Mouse (Mus musculus) Patski (cell line): Measurements from ENCODE around the gene Mbnl2. TPM values are rescaled to one million over a fixed set of nuclear protein-coding genes. Genes with fewer than 3 reads are reported as not detected.

ENCODE experiments used
- ATAC-seq: fragments of 100-300 bp; one replicate; pipeline ENCODE4 v1.8.0; 2021
- CTCF ChIA-PET: fragments of 350-600 bp; sonication (Branson Sonifier 250); formaldehyde crosslinking; loops from one replicate; lab custom pipeline; 2022; ENCODE audit warnings: inconsistent platforms; lab: Charles Lee
- POLR2A ChIA-PET: fragments of 350-600 bp; sonication (Branson Sonifier 250); formaldehyde crosslinking; loops from one replicate; lab custom pipeline; 2022; ENCODE audit warnings: antibody characterized with exemption, inconsistent platforms; lab: Charles Lee
- DNase-seq: peaks from one replicate; pipeline ENCODE4 v3.0.0-alpha.2; 2011; ENCODE audit warnings: low read depth, low spot score
- H3K27me3 ChIP-seq: fragments of 371-371 bp; one replicate; pipeline ENCODE4 v1.5.1; 2021
- CTCF ChIP-seq: fragments of 100-300 bp; IDR thresholded peaks from one replicate; pipeline ENCODE4 v1.5.1; 2021
- in situ Hi-C: fragments of 300-500 bp; cut with MboI; formaldehyde crosslinking; loops from 3 replicates; pipeline ENCODE4 v1.11.1; 2018; ENCODE audit warnings: low pct_unique_long_range_greater_than_20kb, mixed read lengths
- polyA plus RNA-seq: library from polyadenylated mRNA; unstranded; gene quantifications from one replicate; pipeline ENCODE4 v1.2.3, GENCODE M21; 2021

The Mbnl2 gene
- polyA plus RNA-seq, 1 experiment from 2014 or later: 132 TPM

- in situ Hi-C loops: no loop called here
- CTCF ChIA-PET: interaction anchor here (1.2 kb wide), 1 partner anchor 16 kb away, joined by 3 read pairs; no protein-coding TSS in a partner anchor
- DNase-seq (no peak), ATAC-seq (no peak)
- POLR2A ChIA-PET: interaction anchor here (0.8 kb wide), 1 partner anchor 35 kb away, joined by 3 read pairs; no protein-coding TSS in a partner anchor
- no peak for TF ChIP-seq CTCF
- no peaks in the 10 kb centered on the region for H3K27me3 ChIP-seq
These were observed 20.1 kb downstream of the Mbnl2 start for GRCm38 (mm10) chr14:120295355-120296220.

DNA sequence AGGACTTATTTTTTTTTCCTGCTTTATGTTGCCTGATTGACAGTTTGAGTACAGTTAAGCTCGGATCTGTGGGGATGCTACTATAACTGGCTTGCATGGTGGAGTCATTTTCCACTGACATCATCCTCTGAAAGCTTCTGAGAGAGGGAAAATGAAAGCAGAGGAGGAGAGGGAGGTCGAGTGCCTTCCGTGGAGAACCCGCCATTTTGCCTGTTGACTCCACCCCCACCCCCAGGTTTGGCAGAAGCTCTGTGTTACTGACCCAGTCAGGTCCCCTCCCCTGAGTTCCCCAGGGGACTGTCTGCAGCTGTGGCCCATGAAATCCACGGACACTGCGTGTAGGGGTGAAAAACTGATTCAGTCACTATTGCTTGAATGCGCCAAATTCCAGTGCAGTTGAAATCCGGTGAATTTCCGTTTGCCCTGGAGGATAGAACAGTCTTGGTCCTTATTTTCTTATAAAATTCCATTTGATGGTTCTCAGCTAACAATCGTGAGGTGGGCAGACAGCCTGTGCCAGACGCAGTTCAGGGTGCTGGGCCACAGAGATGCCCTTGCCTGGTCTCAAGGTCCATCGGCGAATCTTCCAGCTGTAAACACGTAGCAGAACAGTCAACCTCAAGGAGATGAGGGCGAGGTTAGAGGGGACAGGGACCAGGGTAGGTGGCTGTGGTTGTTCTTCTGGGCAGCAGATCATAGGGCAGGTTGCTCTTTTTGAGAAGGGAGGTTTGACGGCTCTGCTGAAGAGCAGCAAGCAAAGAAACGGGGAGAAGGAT, 20.9 kb downstream of the Mbnl2 start:
- ChIA-PET POLR2A (interaction anchor here (0.8 kb wide), 1 partner anchor 34 kb away, joined by 3 read pairs; no protein-coding TSS in a partner anchor), CTCF (interaction anchor here (1.2 to 1.3 kb wide), 2 partner anchors 10 to 16 kb away, joined by 3 to 4 read pairs; no protein-coding TSS in a partner anchor)
- in situ Hi-C loops: no loop called here
- no peak for TF ChIP-seq CTCF
- peak; percentile 12 for ATAC-seq
- H3K27me3 ChIP-seq: no peaks in the 10 kb centered on the region
- DNase-seq: no peak

GRCm38 (mm10) chr14:120297137-120297749, 21.8 kb downstream of the Mbnl2 start:
- no peak for ATAC-seq
- in situ Hi-C loops: no loop called here
- no peak for TF ChIP-seq CTCF
- ChIA-PET CTCF (interaction anchor here (1.1 to 1.3 kb wide), 2 partner anchors 11 to 77 kb away, joined by 4 to 5 read pairs; no protein-coding TSS in a partner anchor), POLR2A (interaction anchor here (0.6 to 1.0 kb wide), 3 partner anchors 10 to 108 kb away, joined by 3 to 4 read pairs (median 4); no protein-coding TSS in a partner anchor)
- no peaks in the 10 kb centered on the region for H3K27me3 ChIP-seq
- DNase-seq: no peak

GRCm38 (mm10) chr14:120297833-120298232, 22.4 kb downstream of the Mbnl2 start:
- no peaks in the 10 kb centered on the region for H3K27me3 ChIP-seq
- ATAC-seq (no peak), DNase-seq (no peak)
- no peak for TF ChIP-seq CTCF
- CTCF ChIA-PET: interaction anchor here (1.1 to 1.3 kb wide), 2 partner anchors 11 to 76 kb away, joined by 4 to 5 read pairs; no protein-coding TSS in a partner anchor
- in situ Hi-C loops: no loop called here
- POLR2A ChIA-PET: interaction anchor here (0.6 to 1.0 kb wide), 2 partner anchors 10 to 78 kb away, joined by 3 to 4 read pairs; no protein-coding TSS in a partner anchor

GRCm38 (mm10) chr14:120298439-120298838, 23.0 kb downstream of the Mbnl2 start:
- no peak for TF ChIP-seq CTCF
- H3K27me3 ChIP-seq: no peaks in the 10 kb centered on the region
- POLR2A ChIA-PET: interaction anchor here (0.5 to 1.0 kb wide), 2 partner anchors 77 to 112 kb away, joined by 3 read pairs; no protein-coding TSS in a partner anchor
- CTCF ChIA-PET: interaction anchor here (1.3 kb wide), 1 partner anchor 27 kb away, joined by 3 read pairs; no protein-coding TSS in a partner anchor
- in situ Hi-C loops: no loop called here
- no peak for ATAC-seq
- no peak for DNase-seq

- H3K27me3 ChIP-seq: no peaks in the 10 kb centered on the region
- no peak for DNase-seq
- ChIA-PET CTCF (interaction anchor here (0.6 to 1.3 kb wide), 3 partner anchors 19 to 38 kb away, joined by 3 read pairs; no protein-coding TSS in a partner anchor), POLR2A (interaction anchor here (1.0 kb wide), 1 partner anchor 21 kb away, joined by 5 read pairs; no protein-coding TSS in a partner anchor)
- peak; percentile 68 for ATAC-seq
- TF ChIP-seq CTCF: no peak
- in situ Hi-C loops: no loop called here
These were observed 24.2 kb downstream of the Mbnl2 start for GRCm38 (mm10) chr14:120299716-120300115.

DNA sequence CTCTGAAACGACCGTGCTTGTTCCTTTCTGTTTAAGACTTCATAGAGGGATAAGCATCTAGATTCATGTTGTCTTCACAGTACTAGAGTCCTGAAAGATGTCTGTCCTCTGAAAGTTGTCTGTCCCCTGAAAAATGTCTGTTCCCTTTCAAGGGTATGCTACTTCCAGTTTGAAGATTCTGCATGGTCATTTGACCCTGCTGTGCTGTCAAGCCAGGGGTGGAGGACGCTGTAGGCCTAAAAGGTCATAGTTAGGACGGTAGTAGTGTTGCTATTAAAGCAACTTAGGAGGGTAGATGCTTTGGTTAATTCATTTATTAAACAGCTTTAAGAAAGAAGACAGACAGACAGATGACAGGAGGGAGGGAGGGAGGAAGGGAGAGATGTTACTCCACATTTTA, 24.7 kb downstream of the Mbnl2 start:
- in situ Hi-C loops: no loop called here
- POLR2A ChIA-PET: interaction anchor here (1.0 kb wide), 1 partner anchor 22 kb away, joined by 5 read pairs; no protein-coding TSS in a partner anchor
- ATAC-seq (no peak), DNase-seq (no peak)
- TF ChIP-seq CTCF: no peak
- CTCF ChIA-PET: interaction anchor here (0.6 kb wide), 1 partner anchor 38 kb away, joined by 3 read pairs; no protein-coding TSS in a partner anchor
- H3K27me3 ChIP-seq: no peaks in the 10 kb centered on the region

DNA sequence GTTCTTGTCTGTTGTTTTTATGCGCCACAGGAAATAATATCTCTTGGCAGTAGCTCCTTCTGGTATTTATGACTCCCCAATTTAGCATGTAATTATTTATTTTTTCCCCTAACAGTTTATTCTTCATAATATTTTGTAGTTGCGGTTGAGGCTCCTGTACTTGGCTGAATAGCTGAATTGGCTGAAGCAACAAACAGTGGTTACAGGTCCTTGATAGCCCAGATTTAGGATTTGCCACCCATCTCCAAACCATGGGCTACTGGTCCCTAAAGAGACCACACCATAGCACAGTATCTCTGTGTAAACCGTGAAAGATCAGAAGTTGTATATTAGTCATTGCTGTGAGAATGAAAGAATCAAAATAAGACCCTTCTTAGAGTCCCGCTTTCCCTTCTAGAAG, 25.3 kb downstream of the Mbnl2 start:
- H3K27me3 ChIP-seq: no peaks in the 10 kb centered on the region
- CTCF ChIA-PET: no interaction called here
- POLR2A ChIA-PET: interaction anchor here (0.9 kb wide), 1 partner anchor 22 kb away, joined by 3 read pairs; no protein-coding TSS in a partner anchor
- in situ Hi-C loops: no loop called here
- no peak for DNase-seq
- ATAC-seq: no peak
- TF ChIP-seq CTCF: no peak

DNA sequence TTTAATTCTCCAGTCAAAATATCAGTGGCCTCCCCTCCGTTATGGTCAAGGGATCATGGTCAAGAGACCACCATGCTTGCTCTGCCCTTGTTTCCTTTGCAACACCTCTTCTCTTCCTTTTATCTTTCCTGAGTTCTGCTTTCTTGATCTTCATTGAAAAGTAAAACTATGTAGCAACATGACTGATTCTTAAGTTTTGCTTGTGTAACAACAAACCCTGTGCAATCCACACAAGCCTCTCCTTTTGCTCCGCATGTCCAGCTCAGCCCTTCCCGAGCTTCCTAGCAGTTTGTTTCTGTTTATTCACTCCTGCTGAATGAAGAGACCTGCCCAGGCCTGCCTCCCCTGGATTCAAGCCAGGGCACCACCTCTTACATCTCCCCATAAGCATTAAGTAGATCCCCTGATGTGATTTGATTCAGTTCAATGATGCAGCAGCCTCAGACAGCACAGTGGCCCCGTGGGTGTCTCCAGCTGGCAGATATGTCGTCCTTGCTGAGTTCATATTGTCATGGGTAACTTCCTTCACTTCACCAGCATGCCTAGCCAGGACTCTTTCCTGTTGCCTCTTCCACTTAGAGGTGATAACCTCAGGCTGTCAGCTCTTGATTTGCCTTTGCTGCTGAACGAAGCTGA, 27.6 kb downstream of the Mbnl2 start:
- no peak for TF ChIP-seq CTCF
- ChIA-PET POLR2A (no interaction called here), CTCF (interaction anchor here (1.6 kb wide), 1 partner anchor 95 kb away, joined by 5 read pairs; no protein-coding TSS in a partner anchor)
- ATAC-seq (peak; percentile 86), DNase-seq (peak; percentile 70)
- in situ Hi-C loops: no loop called here
- no peaks in the 10 kb centered on the region for H3K27me3 ChIP-seq
